Mouse (Mus musculus) liver, postnatal 0 days (tissue): ENCODE data around the gene Spink8.

Experiments used
- CTCF ChIP-seq: sonication (generic); IDR thresholded peaks from 2 replicates; pipeline ENCODE4 v1.5.1; 2016; ENCODE audit warnings: antibody characterized with exemption, low read depth
- EP300 ChIP-seq: IDR thresholded peaks from 2 replicates; pipeline ENCODE4 v1.6.1; 2016; ENCODE audit warnings: antibody characterized with exemption, low read depth, mild to moderate bottlenecking

- TF ChIP-seq EP300 (no peak), CTCF (peak; percentile 58)
Measured at GRCm38 (mm10) chr9:109798051-109798450, 14.0 kb upstream of the Spink8 start.
